Mouse (Mus musculus): ENCODE results near the gene Gdf11. TPM values are rescaled to one million over a fixed set of nuclear protein-coding genes. Genes with fewer than 3 reads are reported as not detected.

The Gdf11 gene
- polyA plus RNA-seq, 1 experiment: not detected

GRCm38 (mm10) chr10:128882067-128882466, 9.5 kb downstream of the Gdf11 start:
- TF ChIP-seq POLR2A (IDR thresholded peaks at IDR 0.05; ENCODE audit: borderline replicate concordance, low read depth, low read length) (no peak), CTCF (IDR thresholded peaks at IDR 0.05; ENCODE audit: low read depth, low read length) (no peak)
- Histone ChIP-seq H3K4me1 (ENCODE audit: control insufficient read depth, insufficient read depth, low read length) (no peaks in the 10 kb centered on the region), H3K4me3 (ENCODE audit: insufficient read depth, low read length) (no peak overlapping the region), H3K27ac (ENCODE audit: insufficient read depth, low read depth, low read length) (no peak overlapping the region)

GRCm38 (mm10) chr10:128878811-128879210, 12.7 kb downstream of the Gdf11 start:
- Histone ChIP-seq H3K27ac (ENCODE audit: insufficient read depth, low read depth, low read length) (no peak overlapping the region), H3K4me1 (ENCODE audit: control insufficient read depth, insufficient read depth, low read length) (no peaks in the 10 kb centered on the region), H3K4me3 (ENCODE audit: insufficient read depth, low read length) (no peak overlapping the region)
- TF ChIP-seq POLR2A (IDR thresholded peaks at IDR 0.05; ENCODE audit: borderline replicate concordance, low read depth, low read length) (no peak), CTCF (IDR thresholded peaks at IDR 0.05; ENCODE audit: low read depth, low read length) (no peak)

- H3K4me3 ChIP-seq (ENCODE audit: insufficient read depth, low read length): no peak overlapping the region
- no peak overlapping the region for H3K27ac ChIP-seq (ENCODE audit: insufficient read depth, low read depth, low read length)
- no peak for TF ChIP-seq CTCF (IDR thresholded peaks at IDR 0.05; ENCODE audit: low read depth, low read length)
- no peak for TF ChIP-seq POLR2A (IDR thresholded peaks at IDR 0.05; ENCODE audit: borderline replicate concordance, low read depth, low read length)
- H3K4me1 ChIP-seq (ENCODE audit: control insufficient read depth, insufficient read depth, low read length): no peaks in the 10 kb centered on the region
These were observed 13.2 kb downstream of the Gdf11 start for GRCm38 (mm10) chr10:128878291-128878690.

GRCm38 (mm10) chr10:128870341-128870740, 21.2 kb downstream of the Gdf11 start:
- no peak overlapping the region for H3K27ac ChIP-seq (ENCODE audit: insufficient read depth, low read depth, low read length)
- H3K4me3 ChIP-seq (ENCODE audit: insufficient read depth, low read length): no peak overlapping the region
- TF ChIP-seq CTCF (IDR thresholded peaks at IDR 0.05; ENCODE audit: low read depth, low read length) (no peak), POLR2A (IDR thresholded peaks at IDR 0.05; ENCODE audit: borderline replicate concordance, low read depth, low read length) (no peak)
- peaks cover 4% of the 10 kb centered on the region; the same call in 1 of the 2 replicates for H3K4me1 ChIP-seq (ENCODE audit: control insufficient read depth, insufficient read depth, low read length)

- Histone ChIP-seq H3K4me3 (ENCODE audit: insufficient read depth, low read length) (no peak overlapping the region), H3K4me1 (ENCODE audit: control insufficient read depth, insufficient read depth, low read length) (peaks cover 4% of the 10 kb centered on the region; the same call in 1 of the 2 replicates), H3K27ac (ENCODE audit: insufficient read depth, low read depth, low read length) (no peak overlapping the region)
- no peak for TF ChIP-seq POLR2A (IDR thresholded peaks at IDR 0.05; ENCODE audit: borderline replicate concordance, low read depth, low read length)
- no peak for TF ChIP-seq CTCF (IDR thresholded peaks at IDR 0.05; ENCODE audit: low read depth, low read length)
These were observed 25.0 kb downstream of the Gdf11 start for GRCm38 (mm10) chr10:128866518-128866917.

GRCm38 (mm10) chr10:128866042-128866441, 25.5 kb downstream of the Gdf11 start:
- Histone ChIP-seq H3K4me3 (ENCODE audit: insufficient read depth, low read length) (no peak overlapping the region), H3K27ac (ENCODE audit: insufficient read depth, low read depth, low read length) (no peak overlapping the region), H3K4me1 (ENCODE audit: control insufficient read depth, insufficient read depth, low read length) (peaks cover 3% of the 10 kb centered on the region)
- TF ChIP-seq CTCF (IDR thresholded peaks at IDR 0.05; ENCODE audit: low read depth, low read length): no peak

GRCm38 (mm10) chr10:128861176-128861575, 30.3 kb downstream of the Gdf11 start:
- Histone ChIP-seq H3K27ac (ENCODE audit: insufficient read depth, low read depth, low read length) (no peak overlapping the region), H3K4me1 (ENCODE audit: control insufficient read depth, insufficient read depth, low read length) (peaks cover 2% of the 10 kb centered on the region), H3K4me3 (ENCODE audit: insufficient read depth, low read length) (no peak overlapping the region)
- no peak for TF ChIP-seq POLR2A (IDR thresholded peaks at IDR 0.05; ENCODE audit: borderline replicate concordance, low read depth, low read length)
- no peak for TF ChIP-seq CTCF (IDR thresholded peaks at IDR 0.05; ENCODE audit: low read depth, low read length)

- Histone ChIP-seq H3K4me3 (ENCODE audit: insufficient read depth, low read length) (no peak overlapping the region), H3K4me1 (ENCODE audit: control insufficient read depth, insufficient read depth, low read length) (no peaks in the 10 kb centered on the region), H3K27ac (ENCODE audit: insufficient read depth, low read depth, low read length) (no peak overlapping the region)
- TF ChIP-seq POLR2A (IDR thresholded peaks at IDR 0.05; ENCODE audit: borderline replicate concordance, low read depth, low read length) (no peak), CTCF (IDR thresholded peaks at IDR 0.05; ENCODE audit: low read depth, low read length) (no peak)
These were observed 41.2 kb downstream of the Gdf11 start for GRCm38 (mm10) chr10:128850339-128850738.

GRCm38 (mm10) chr10:128848426-128848825, 43.1 kb downstream of the Gdf11 start:
- H3K4me1 ChIP-seq (ENCODE audit: control insufficient read depth, insufficient read depth, low read length): no peaks in the 10 kb centered on the region
- H3K27ac ChIP-seq (ENCODE audit: insufficient read depth, low read depth, low read length): no peak overlapping the region
- TF ChIP-seq CTCF (IDR thresholded peaks at IDR 0.05; ENCODE audit: low read depth, low read length): no peak
- no peak for TF ChIP-seq POLR2A (IDR thresholded peaks at IDR 0.05; ENCODE audit: borderline replicate concordance, low read depth, low read length)
- no peak overlapping the region for H3K4me3 ChIP-seq (ENCODE audit: insufficient read depth, low read length)

- Histone ChIP-seq H3K27ac (ENCODE audit: insufficient read depth, low read depth, low read length) (no peak overlapping the region), H3K4me3 (ENCODE audit: insufficient read depth, low read length) (no peak overlapping the region), H3K4me1 (ENCODE audit: control insufficient read depth, insufficient read depth, low read length) (no peaks in the 10 kb centered on the region)
- TF ChIP-seq POLR2A (IDR thresholded peaks at IDR 0.05; ENCODE audit: borderline replicate concordance, low read depth, low read length) (no peak), CTCF (IDR thresholded peaks at IDR 0.05; ENCODE audit: low read depth, low read length) (no peak)
These were observed 44.9 kb downstream of the Gdf11 start for GRCm38 (mm10) chr10:128846664-128847063.

- TF ChIP-seq CTCF (IDR thresholded peaks at IDR 0.05; ENCODE audit: low read depth, low read length) (no peak), POLR2A (IDR thresholded peaks at IDR 0.05; ENCODE audit: borderline replicate concordance, low read depth, low read length) (no peak)
- no peak overlapping the region for H3K4me3 ChIP-seq (ENCODE audit: insufficient read depth, low read length)
- H3K27ac ChIP-seq (ENCODE audit: insufficient read depth, low read depth, low read length): no peak overlapping the region
- H3K4me1 ChIP-seq (ENCODE audit: control insufficient read depth, insufficient read depth, low read length): no peaks in the 10 kb centered on the region
These were observed 46.0 kb downstream of the Gdf11 start for GRCm38 (mm10) chr10:128845516-128845915.

Data from bone marrow macrophage, adult 2 months (primary cell).